Mouse (Mus musculus): ENCODE measurements around the gene Ebi3. TPM values are rescaled to one million over a fixed set of nuclear protein-coding genes. Genes with fewer than 3 reads are reported as not detected.

Gene Ebi3
- total RNA-seq, 2 experiments from 2014 or later, result 5.4 to 16.4 TPM

- no peak for ATAC-seq (replicated peaks; ENCODE audit: low FRiP score, poor library complexity, severe bottlenecking)
Measured at GRCm38 (mm10) chr17:55990278-55990898, 37.9 kb downstream of the Ebi3 start.

DNA sequence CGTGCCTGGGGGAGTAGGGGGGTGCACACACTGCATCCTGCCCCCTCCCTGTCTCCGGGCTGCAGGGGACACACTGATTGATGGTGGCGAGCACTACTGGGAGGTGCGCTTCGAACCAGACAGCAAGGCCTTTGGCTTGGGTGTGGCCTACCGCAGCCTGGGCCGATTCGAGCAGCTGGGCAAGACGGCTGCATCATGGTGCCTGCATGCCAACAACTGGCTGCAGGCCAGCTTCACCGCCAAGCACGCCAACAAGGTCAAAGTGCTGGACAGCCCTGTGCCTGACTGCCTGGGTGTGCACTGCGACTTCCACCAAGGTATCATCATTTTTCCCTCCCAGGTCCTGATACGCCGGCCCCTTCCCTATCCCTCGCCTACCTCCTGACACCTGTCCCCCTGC, 43.6 kb downstream of the Ebi3 start:
- no peak for ATAC-seq (replicated peaks; ENCODE audit: low FRiP score, poor library complexity, severe bottlenecking)

DNA sequence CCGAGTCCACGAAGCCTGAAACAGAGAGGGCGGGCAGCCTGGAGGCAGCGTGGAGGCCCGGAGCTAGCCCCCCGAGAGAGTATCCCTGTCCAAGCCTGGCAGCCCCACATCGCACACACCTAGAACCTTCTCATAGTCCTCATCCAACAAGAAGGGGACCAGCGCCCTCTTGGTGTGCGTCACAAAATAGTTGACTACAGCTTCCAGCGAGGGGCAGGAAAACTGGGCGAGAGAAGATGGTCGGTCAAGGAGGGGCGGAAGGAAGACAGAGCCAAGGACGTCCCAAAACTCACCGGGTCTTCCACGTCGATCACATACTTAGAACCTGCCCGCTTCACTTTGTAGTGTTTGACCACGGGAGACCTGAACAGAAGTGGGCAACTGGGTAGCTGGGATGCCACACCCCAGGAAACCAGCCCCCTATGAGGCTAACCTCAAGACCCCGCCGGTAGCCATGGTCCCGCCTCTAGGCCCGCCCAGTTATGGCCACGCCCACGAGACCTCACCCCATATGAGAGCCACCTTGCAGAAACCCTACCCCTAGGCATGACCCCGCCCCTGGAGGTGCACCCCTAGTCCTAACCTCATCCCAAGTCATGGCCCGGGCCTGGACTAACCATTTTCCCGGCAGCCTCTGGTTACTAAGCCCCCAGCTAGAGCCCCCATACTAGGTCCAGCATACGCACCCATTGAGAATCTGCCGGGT, 47.5 kb downstream of the Ebi3 start:
- no peak for ATAC-seq (replicated peaks; ENCODE audit: low FRiP score, poor library complexity, severe bottlenecking)

GRCm38 (mm10) chr17:56003000-56003399, 50.6 kb downstream of the Ebi3 start:
- no peak for ATAC-seq (replicated peaks; ENCODE audit: low FRiP score, poor library complexity, severe bottlenecking)

- no peak for ATAC-seq (replicated peaks; ENCODE audit: low FRiP score, poor library complexity, severe bottlenecking)
Measured at GRCm38 (mm10) chr17:56005415-56006061, 53.1 kb downstream of the Ebi3 start, which contains the start of the genes Stap2 and Mpnd. TSS of gene Stap2 (minus strand) at chr17:56005584. TSS of gene Mpnd (plus strand) at chr17:56005711.

Other genes starting within 250 kb of the Ebi3 start
- gene Pot1b, start 240.0 kb upstream of the Ebi3 start, total RNA-seq (2015; ENCODE audit: low replicate concordance), result 9.7 and 15.5 TPM in 2 replicates
- gene Pot1b, start 240.0 kb upstream of the Ebi3 start, total RNA-seq (2017; ENCODE audit: low replicate concordance), result 28.2 and 28.6 TPM in 2 replicates
- gene Adgre4, start 202.7 kb upstream of the Ebi3 start, total RNA-seq (2015; ENCODE audit: low replicate concordance), result 1.3 and 10.1 TPM in 2 replicates
- gene Adgre4, start 202.7 kb upstream of the Ebi3 start, total RNA-seq (2017; ENCODE audit: low replicate concordance), result 4.2 and 7.4 TPM in 2 replicates
- 1.3 TPM in 1 of 2 replicates, not detected in the other for gene Zfp119a, start 73.7 kb upstream of the Ebi3 start, total RNA-seq (2015; ENCODE audit: low replicate concordance)
- 1.0 and 2.8 TPM in 2 replicates for gene Zfp119a, start 73.7 kb upstream of the Ebi3 start, total RNA-seq (2017; ENCODE audit: low replicate concordance)
- 5.0 and 9.0 TPM in 2 replicates for gene Zfp959, start 60.5 kb upstream of the Ebi3 start, total RNA-seq (2015; ENCODE audit: low replicate concordance)
- 3.6 and 5.7 TPM in 2 replicates for gene Zfp959, start 60.5 kb upstream of the Ebi3 start, total RNA-seq (2017; ENCODE audit: low replicate concordance)
- gene Zfp119b, start 3.1 kb upstream of the Ebi3 start, total RNA-seq (2015; ENCODE audit: low replicate concordance), result 1.4 TPM in 1 of 2 replicates, not detected in the other
- 1.2 and 6.4 TPM in 2 replicates for gene Zfp119b, start 3.1 kb upstream of the Ebi3 start, total RNA-seq (2017; ENCODE audit: low replicate concordance)
- gene Yju2, start 6.5 kb downstream of the Ebi3 start, total RNA-seq (2015; ENCODE audit: low replicate concordance), result 3.8 and 5.4 TPM in 2 replicates
- 1.7 and 5.4 TPM in 2 replicates for gene Yju2, start 6.5 kb downstream of the Ebi3 start, total RNA-seq (2017; ENCODE audit: low replicate concordance)
- not detected in 2 replicates for gene Shd, start 17.8 kb downstream of the Ebi3 start, total RNA-seq (2015; ENCODE audit: low replicate concordance)
- gene Shd, start 17.8 kb downstream of the Ebi3 start, total RNA-seq (2017; ENCODE audit: low replicate concordance), result not detected in 2 replicates
- gene Fsd1, start 33.9 kb downstream of the Ebi3 start, total RNA-seq (2015; ENCODE audit: low replicate concordance), result not detected in 2 replicates
- gene Fsd1, start 33.9 kb downstream of the Ebi3 start, total RNA-seq (2017; ENCODE audit: low replicate concordance), result not detected in 2 replicates
- not detected in 2 replicates for gene Stap2, start 52.9 kb downstream of the Ebi3 start, total RNA-seq (2015; ENCODE audit: low replicate concordance)
- gene Stap2, start 52.9 kb downstream of the Ebi3 start, total RNA-seq (2017; ENCODE audit: low replicate concordance), result 0.98 TPM in 1 of 2 replicates, not detected in the other
- gene Mpnd, start 53.1 kb downstream of the Ebi3 start, total RNA-seq (2015; ENCODE audit: low replicate concordance), result 4.0 and 6.7 TPM in 2 replicates
- gene Mpnd, start 53.1 kb downstream of the Ebi3 start, total RNA-seq (2017; ENCODE audit: low replicate concordance), result 2.3 and 35.3 TPM in 2 replicates
- gene Sh3gl1, start 84.0 kb downstream of the Ebi3 start, total RNA-seq (2015; ENCODE audit: low replicate concordance), result 14.4 and 14.7 TPM in 2 replicates
- gene Sh3gl1, start 84.0 kb downstream of the Ebi3 start, total RNA-seq (2017; ENCODE audit: low replicate concordance), result 27.6 and 28.1 TPM in 2 replicates
- 26.4 and 28.1 TPM in 2 replicates for gene Chaf1a, start 87.8 kb downstream of the Ebi3 start, total RNA-seq (2015; ENCODE audit: low replicate concordance)
- gene Chaf1a, start 87.8 kb downstream of the Ebi3 start, total RNA-seq (2017; ENCODE audit: low replicate concordance), result 32.6 and 39.0 TPM in 2 replicates
- 4.7 and 8.4 TPM in 2 replicates for gene Ubxn6, start 122.4 kb downstream of the Ebi3 start, total RNA-seq (2015; ENCODE audit: low replicate concordance)
- 1.9 and 5.6 TPM in 2 replicates for gene Ubxn6, start 122.4 kb downstream of the Ebi3 start, total RNA-seq (2017; ENCODE audit: low replicate concordance)
- 36.5 and 71.4 TPM in 2 replicates for gene Hdgfl2, start 127.0 kb downstream of the Ebi3 start, total RNA-seq (2015; ENCODE audit: low replicate concordance)
- 125 and 144 TPM in 2 replicates for gene Hdgfl2, start 127.0 kb downstream of the Ebi3 start, total RNA-seq (2017; ENCODE audit: low replicate concordance)
- not detected in 2 replicates for gene Plin4, start 157.2 kb downstream of the Ebi3 start, total RNA-seq (2015; ENCODE audit: low replicate concordance)
- not detected in 2 replicates for gene Plin4, start 157.2 kb downstream of the Ebi3 start, total RNA-seq (2017; ENCODE audit: low replicate concordance)
- gene Plin5, start 165.0 kb downstream of the Ebi3 start, total RNA-seq (2015; ENCODE audit: low replicate concordance), result not detected in 2 replicates
- gene Plin5, start 165.0 kb downstream of the Ebi3 start, total RNA-seq (2017; ENCODE audit: low replicate concordance), result not detected in 2 replicates
- 1.7 and 8.6 TPM in 2 replicates for gene Lrg1, start 169.4 kb downstream of the Ebi3 start, total RNA-seq (2015; ENCODE audit: low replicate concordance)
- gene Lrg1, start 169.4 kb downstream of the Ebi3 start, total RNA-seq (2017; ENCODE audit: low replicate concordance), result 3.9 and 6.9 TPM in 2 replicates
- gene Sema6b, start 187.7 kb downstream of the Ebi3 start, total RNA-seq (2015; ENCODE audit: low replicate concordance), result 1.4 TPM in 1 of 2 replicates, not detected in the other
- 0.83 TPM in 1 of 2 replicates, not detected in the other for gene Sema6b, start 187.7 kb downstream of the Ebi3 start, total RNA-seq (2017; ENCODE audit: low replicate concordance)
- 1.3 and 1.4 TPM in 2 replicates for gene Tnfaip8l1, start 209.8 kb downstream of the Ebi3 start, total RNA-seq (2015; ENCODE audit: low replicate concordance)
- 0.26 and 1.6 TPM in 2 replicates for gene Tnfaip8l1, start 209.8 kb downstream of the Ebi3 start, total RNA-seq (2017; ENCODE audit: low replicate concordance)
- 9.6 and 11.2 TPM in 2 replicates for gene Mydgf, start 231.3 kb downstream of the Ebi3 start, total RNA-seq (2015; ENCODE audit: low replicate concordance)
- 5.6 and 6.8 TPM in 2 replicates for gene Mydgf, start 231.3 kb downstream of the Ebi3 start, total RNA-seq (2017; ENCODE audit: low replicate concordance)